Mouse (Mus musculus): ENCODE data around the gene Gm10974.

The Gm10974 gene

GRCm38 (mm10) chr7:66365904-66366303 lies at the start of gene Gm10974:
Gm10974 (plus strand) TSS chr7:66365905.
- in situ Hi-C loops (cut with MseI, MboI) = no loop called here

- in situ Hi-C loops (cut with MseI, MboI) = loop anchor here in 1 of 2 experiments (25.0 kb wide), 1 partner anchor 344 kb away; no protein-coding TSS in a partner anchor
These were observed 47.6 kb upstream of the Gm10974 start for GRCm38 (mm10) chr7:66318147-66318546.

GRCm38 (mm10) chr7:66320996-66321395 lies 44.7 kb upstream of the Gm10974 start:
- in situ Hi-C loops (cut with MseI, MboI) = loop anchor here in 1 of 2 experiments (25.0 kb wide), 1 partner anchor 341 kb away; no protein-coding TSS in a partner anchor

- in situ Hi-C loops (cut with MseI, MboI) = loop anchor here in 1 of 2 experiments (25.0 kb wide), 1 partner anchor 339 kb away; no protein-coding TSS in a partner anchor
These were observed 42.3 kb upstream of the Gm10974 start for GRCm38 (mm10) chr7:66323252-66324015.

GRCm38 (mm10) chr7:66325419-66326053 lies 40.2 kb upstream of the Gm10974 start:
- in situ Hi-C loops (cut with MseI, MboI) = no loop called here

- in situ Hi-C loops (cut with MseI, MboI) = no loop called here
These were observed 38.2 kb upstream of the Gm10974 start for GRCm38 (mm10) chr7:66327516-66327915.

- in situ Hi-C loops (cut with MseI, MboI) = no loop called here
These were observed 35.1 kb upstream of the Gm10974 start for GRCm38 (mm10) chr7:66330610-66331009.

GRCm38 (mm10) chr7:66332340-66332739 lies 33.4 kb upstream of the Gm10974 start:
- in situ Hi-C loops (cut with MseI, MboI) = no loop called here

- in situ Hi-C loops (cut with MseI, MboI) = no loop called here
These were observed 31.7 kb upstream of the Gm10974 start for GRCm38 (mm10) chr7:66333906-66334500.

GRCm38 (mm10) chr7:66336955-66337354 lies 28.8 kb upstream of the Gm10974 start:
- in situ Hi-C loops (cut with MseI, MboI) = no loop called here

GRCm38 (mm10) chr7:66339625-66340024 lies 26.1 kb upstream of the Gm10974 start:
- in situ Hi-C loops (cut with MseI, MboI) = no loop called here

- in situ Hi-C loops (cut with MseI, MboI) = no loop called here
These were observed 25.7 kb upstream of the Gm10974 start for GRCm38 (mm10) chr7:66340044-66340443.

- in situ Hi-C loops (cut with MseI, MboI) = no loop called here
These were observed 23.4 kb upstream of the Gm10974 start for GRCm38 (mm10) chr7:66342323-66342722.

- in situ Hi-C loops (cut with MseI, MboI) = no loop called here
These were observed 22.9 kb upstream of the Gm10974 start for GRCm38 (mm10) chr7:66342831-66343230.

- in situ Hi-C loops (cut with MseI, MboI) = no loop called here
These were observed 22.4 kb upstream of the Gm10974 start for GRCm38 (mm10) chr7:66343307-66343706.

GRCm38 (mm10) chr7:66346959-66347663 lies 18.6 kb upstream of the Gm10974 start:
- in situ Hi-C loops (cut with MseI, MboI) = no loop called here

GRCm38 (mm10) chr7:66348588-66348987 lies 17.1 kb upstream of the Gm10974 start:
- in situ Hi-C loops (cut with MseI, MboI) = no loop called here

GRCm38 (mm10) chr7:66349670-66350069 lies 16.0 kb upstream of the Gm10974 start:
- in situ Hi-C loops (cut with MseI, MboI) = no loop called here

- in situ Hi-C loops (cut with MseI, MboI) = no loop called here
These were observed 14.6 kb upstream of the Gm10974 start for GRCm38 (mm10) chr7:66351074-66351473.

- in situ Hi-C loops (cut with MseI, MboI) = no loop called here
These were observed 10.8 kb upstream of the Gm10974 start for GRCm38 (mm10) chr7:66354911-66355310.

GRCm38 (mm10) chr7:66355791-66356522 lies 9.7 kb upstream of the Gm10974 start:
- in situ Hi-C loops (cut with MseI, MboI) = no loop called here
